Mouse (Mus musculus) kidney, embryonic 16.5 days (tissue): ENCODE results near the gene Gm37240. TPM values are rescaled to one million over a fixed set of nuclear protein-coding genes. Genes with fewer than 3 reads are reported as not detected.

Experiments used
- ATAC-seq: fragments of 200-750 bp; cut with Nextera tagmentation; 2 replicates; pipeline ENCODE4 v1.8.0; 2017; ENCODE audit warnings: moderate TSS enrichment; ENCODE audit not compliant: low FRiP score, low TSS enrichment
- H3K27ac ChIP-seq: fragments of 300-500 bp; sonication (generic); 2 replicates; pipeline ENCODE4 v1.5.1; 2014; ENCODE audit warnings: low read length
- H3K27me3 ChIP-seq: fragments of 300-500 bp; sonication (generic); 2 replicates; pipeline ENCODE4 v1.6.1; 2014; ENCODE audit warnings: low read length, control low read depth, mixed read lengths; ENCODE audit not compliant: insufficient read depth
- H3K36me3 ChIP-seq: fragments of 300-500 bp; sonication (generic); 2 replicates; pipeline ENCODE4 v1.6.1; 2014; ENCODE audit warnings: low read length, control low read depth, mixed read lengths; ENCODE audit not compliant: insufficient read depth
- H3K4me1 ChIP-seq: fragments of 300-500 bp; sonication (generic); 2 replicates; pipeline ENCODE4 v1.6.1; 2014; ENCODE audit warnings: low read length, control low read depth, mixed read lengths; ENCODE audit not compliant: insufficient read depth
- H3K4me2 ChIP-seq: fragments of 300-500 bp; sonication (generic); replicated peaks from 2 replicates; pipeline ENCODE4 v1.6.1; 2014; ENCODE audit warnings: low read depth, low read length
- H3K4me3 ChIP-seq: fragments of 300-500 bp; sonication (generic); 2 replicates; pipeline ENCODE4 v1.5.1; 2014; ENCODE audit warnings: mild to moderate bottlenecking, low read length
- H3K9ac ChIP-seq: fragments of 300-500 bp; sonication (generic); replicated peaks from 2 replicates; pipeline ENCODE4 v1.6.1; 2014; ENCODE audit warnings: low read length
- H3K9me3 ChIP-seq: fragments of 300-500 bp; sonication (generic); 2 replicates; pipeline ENCODE4 v1.6.1; 2016; ENCODE audit warnings: low read length, control low read depth
- WGBS: fragments of 180-500 bp; shearing (Covaris S2); extraction: QIAGEN DNeasy Blood & Tissue Kit; methylation state at CpG from one replicate; pipeline ENCODE4 v1.1.7; 2014; 5-methylcytosine and 5-hydroxymethylcytosine counted together
- polyA plus RNA-seq: library from polyadenylated mRNA; unstranded; fragments of >200 nt; fragmentation: Nextera tagmentation; extraction: Ambion mirVana; gene quantifications from 2 replicates; pipeline ENCODE4 v1.2.1, GENCODE M21; 2015

Gene Gm37240
- polyA plus RNA-seq, 1 experiment from 2014 or later: 8.7 TPM

DNA sequence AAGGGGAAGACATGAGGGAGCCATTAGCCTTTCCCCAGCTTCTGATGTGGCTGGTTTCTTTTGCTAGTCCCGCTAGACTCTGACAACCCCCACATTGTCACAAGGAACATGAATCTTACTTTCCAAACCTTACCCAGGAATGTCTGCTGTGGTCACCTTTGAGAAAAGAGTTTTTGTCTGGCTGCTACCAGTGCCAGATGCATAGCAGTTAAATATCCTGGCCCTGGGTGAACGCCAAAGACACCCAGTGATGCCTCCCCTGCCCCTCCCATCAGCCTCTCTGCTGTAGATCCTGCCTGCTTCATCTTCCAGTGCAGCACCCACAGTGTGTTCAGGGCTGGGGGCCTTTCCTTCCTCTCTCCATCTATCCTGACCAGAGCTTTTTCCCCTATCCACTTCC lies 1197.7 kb downstream of the Gm37240 start:
- no peaks in the 10 kb centered on the region for H3K9me3 ChIP-seq
- H3K36me3 ChIP-seq: no peaks in the 10 kb centered on the region
- H3K27ac ChIP-seq: no peak overlapping the region
- H3K4me2 ChIP-seq: no peak overlapping the region
- ATAC-seq: no peak
- H3K27me3 ChIP-seq: no peaks in the 10 kb centered on the region
- 69% methylated on average over 2 of the region's 2 CpGs for WGBS
- no peak overlapping the region for H3K4me3 ChIP-seq
- no peaks in the 10 kb centered on the region for H3K4me1 ChIP-seq
- no peak overlapping the region for H3K9ac ChIP-seq

DNA sequence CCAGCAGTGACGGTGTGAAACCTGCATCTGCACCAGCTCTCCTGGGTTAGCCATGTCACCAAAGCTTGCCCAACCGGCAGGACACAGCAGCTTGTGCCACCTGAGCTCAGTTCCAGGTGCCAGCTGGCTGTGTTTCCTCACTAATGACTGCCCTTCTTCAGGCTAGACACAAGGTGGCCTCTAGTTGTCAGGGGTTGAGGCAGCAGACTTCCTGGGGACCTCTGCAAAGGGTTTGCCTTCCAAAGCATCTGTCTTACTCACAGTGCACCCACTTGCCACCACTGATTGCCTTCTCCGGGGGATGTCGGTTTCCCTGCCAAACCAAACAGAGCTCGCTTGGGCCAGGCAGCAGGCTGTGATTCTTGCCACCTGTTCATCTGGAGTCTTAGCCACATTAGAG lies 1199.1 kb downstream of the Gm37240 start:
- Histone ChIP-seq H3K36me3 (no peaks in the 10 kb centered on the region), H3K27me3 (no peaks in the 10 kb centered on the region), H3K9me3 (no peaks in the 10 kb centered on the region), H3K4me2 (no peak overlapping the region), H3K4me3 (no peak overlapping the region), H3K9ac (no peak overlapping the region), H3K4me1 (no peaks in the 10 kb centered on the region), H3K27ac (no peak overlapping the region)
- 54% methylated on average over 5 of the region's 5 CpGs for WGBS
- ATAC-seq: no peak

DNA sequence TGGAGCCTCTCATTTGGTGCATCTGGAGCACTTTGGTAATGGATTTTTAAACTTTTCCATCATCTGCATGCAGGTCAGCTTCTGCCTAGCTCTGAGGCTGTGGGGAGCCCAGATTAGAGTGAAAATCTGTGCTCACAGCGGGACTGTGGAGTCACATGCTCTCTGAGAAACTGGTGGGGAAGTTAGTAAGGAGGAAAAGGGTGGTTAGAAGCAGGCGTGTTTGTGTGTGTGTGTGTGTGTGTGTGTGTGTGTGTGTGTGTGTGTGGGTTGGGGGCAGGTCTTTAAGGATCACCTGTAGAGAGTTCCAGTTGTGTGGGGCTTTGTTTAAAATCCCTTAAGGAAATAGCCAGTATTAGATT lies 1199.9 kb downstream of the Gm37240 start:
- H3K9me3 ChIP-seq: no peaks in the 10 kb centered on the region
- WGBS: 58% methylated on average over 2 of the region's 2 CpGs

DNA sequence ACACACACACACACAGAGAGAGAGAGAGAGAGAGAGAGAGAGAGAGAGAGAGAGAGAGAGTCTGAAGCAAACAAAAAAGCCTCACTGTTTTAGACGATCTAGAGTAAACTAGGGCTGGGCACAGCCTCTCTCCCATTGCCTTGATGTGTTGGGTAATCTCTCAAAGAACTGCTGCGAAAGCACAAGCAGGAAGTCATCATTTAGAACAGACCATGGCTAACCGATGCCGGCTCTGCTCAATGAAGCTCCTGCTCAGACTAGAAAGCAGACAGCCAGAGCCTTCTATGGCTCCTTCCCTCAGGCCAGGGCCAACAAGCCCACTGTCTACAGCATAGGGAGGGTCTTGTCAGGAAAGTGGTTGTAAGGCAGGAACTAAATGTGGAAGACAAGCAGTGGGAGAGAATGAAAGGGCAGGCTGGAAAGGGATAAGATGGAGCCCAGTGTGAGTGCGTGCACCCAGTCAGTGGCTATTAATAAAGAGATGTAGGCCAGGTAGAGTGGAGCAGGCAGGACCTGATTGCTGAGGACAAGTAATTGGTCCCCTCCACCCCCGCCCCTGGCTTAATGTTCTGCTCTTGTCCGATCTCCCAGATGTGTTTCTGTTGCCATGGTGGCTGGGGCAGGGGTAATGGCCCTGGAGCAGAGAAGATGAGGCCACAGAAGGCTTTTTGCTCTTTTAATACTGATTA lies 1200.4 kb downstream of the Gm37240 start:
- Histone ChIP-seq H3K4me1 (no peaks in the 10 kb centered on the region), H3K36me3 (no peaks in the 10 kb centered on the region), H3K4me2 (no peak overlapping the region), H3K9me3 (no peaks in the 10 kb centered on the region), H3K27me3 (no peaks in the 10 kb centered on the region), H3K9ac (no peak overlapping the region), H3K27ac (no peak overlapping the region), H3K4me3 (no peak overlapping the region)
- no peak for ATAC-seq
- WGBS: 67% methylated on average over 7 of the region's 7 CpGs

More for the DNA sequence above, 1199.9 kb downstream of the Gm37240 start:
- Histone ChIP-seq H3K27ac (no peak overlapping the region), H3K36me3 (no peaks in the 10 kb centered on the region), H3K27me3 (no peaks in the 10 kb centered on the region), H3K4me1 (no peaks in the 10 kb centered on the region), H3K4me2 (no peak overlapping the region), H3K4me3 (no peak overlapping the region), H3K9ac (no peak overlapping the region)
- no peak for ATAC-seq

DNA sequence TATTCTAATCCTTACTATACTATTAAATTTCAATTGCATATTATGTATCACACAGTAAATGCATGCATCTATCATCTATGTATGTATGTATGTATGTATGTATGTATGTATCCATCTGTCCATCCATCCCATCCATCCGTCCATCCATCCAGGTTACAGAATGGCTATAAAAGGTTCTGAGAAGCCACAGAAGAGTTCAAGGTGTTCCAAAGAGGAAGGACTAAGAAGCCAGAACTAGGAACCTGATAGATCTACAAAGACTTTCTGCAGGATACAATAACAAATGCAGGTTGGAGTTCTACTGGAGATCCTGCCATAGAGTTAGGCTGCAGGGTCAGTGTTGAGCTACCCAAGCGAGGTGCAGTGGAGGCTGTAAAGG lies 1201.0 kb downstream of the Gm37240 start:
- Histone ChIP-seq H3K27me3 (no peaks in the 10 kb centered on the region), H3K27ac (no peak overlapping the region), H3K36me3 (no peaks in the 10 kb centered on the region), H3K9ac (no peak overlapping the region), H3K4me3 (no peak overlapping the region), H3K9me3 (no peaks in the 10 kb centered on the region), H3K4me1 (no peaks in the 10 kb centered on the region), H3K4me2 (no peak overlapping the region)
- 92% methylated on average over 2 of the region's 2 CpGs for WGBS
- ATAC-seq: no peak

DNA sequence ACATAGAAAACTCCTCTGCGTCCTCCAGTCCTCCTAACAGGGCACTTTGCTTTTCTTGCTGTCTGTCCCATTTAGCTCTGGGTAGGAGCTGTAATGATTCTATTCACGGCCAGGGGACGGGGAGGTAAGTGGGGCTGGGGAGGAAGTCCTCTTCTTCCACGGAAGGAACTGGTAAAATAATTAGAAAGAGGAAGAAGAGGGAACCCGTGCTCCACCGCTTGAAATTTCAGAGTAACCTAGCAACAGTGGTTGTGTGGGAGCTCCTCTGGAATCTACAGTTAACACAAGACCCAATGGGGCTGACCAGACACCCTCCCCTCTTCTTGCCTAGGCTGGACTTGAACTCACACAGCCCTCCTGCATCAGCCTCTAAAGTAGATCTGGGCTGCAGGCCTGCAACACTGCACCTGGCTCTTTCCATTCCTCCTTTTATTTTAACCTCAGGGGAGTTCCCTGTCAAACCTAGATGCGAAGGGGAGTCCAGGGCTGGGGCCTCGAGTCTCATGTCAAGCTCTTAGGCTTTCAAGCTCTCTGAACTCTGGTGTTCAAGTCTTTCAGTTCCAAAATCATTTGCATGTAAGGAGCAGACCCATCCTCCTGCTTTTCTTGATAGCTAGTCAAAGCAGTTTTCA lies 1201.5 kb downstream of the Gm37240 start:
- no peak overlapping the region for H3K9ac ChIP-seq
- WGBS: 79% methylated on average over 8 of the region's 8 CpGs
- H3K4me1 ChIP-seq: no peaks in the 10 kb centered on the region
- ATAC-seq: no peak
- no peak overlapping the region for H3K4me3 ChIP-seq
- H3K9me3 ChIP-seq: no peaks in the 10 kb centered on the region
- H3K4me2 ChIP-seq: no peak overlapping the region
- H3K36me3 ChIP-seq: no peaks in the 10 kb centered on the region
- no peaks in the 10 kb centered on the region for H3K27me3 ChIP-seq
- H3K27ac ChIP-seq: no peak overlapping the region

DNA sequence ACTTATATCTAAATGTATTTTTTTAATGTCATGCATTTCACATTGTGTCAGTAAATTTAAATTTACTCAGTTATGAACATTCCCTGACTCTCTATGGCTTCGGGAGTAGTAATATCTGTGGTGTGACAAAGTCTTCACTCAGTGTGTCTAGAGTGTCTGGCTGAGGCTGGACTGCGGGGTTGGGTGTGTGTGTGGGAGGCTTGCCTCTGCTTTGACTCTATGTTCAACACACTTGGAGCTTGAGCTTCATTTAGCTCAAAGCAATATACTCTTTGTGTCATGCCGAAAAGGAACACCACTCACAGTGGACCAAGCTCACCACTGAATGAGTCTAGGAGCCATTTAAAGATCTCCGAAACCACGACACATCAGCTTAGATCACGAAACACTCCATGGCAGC lies 1203.5 kb downstream of the Gm37240 start:
- WGBS: 88% methylated on average over 6 of the region's 6 CpGs
- no peak overlapping the region for H3K4me3 ChIP-seq
- no peaks in the 10 kb centered on the region for H3K9me3 ChIP-seq
- no peaks in the 10 kb centered on the region for H3K36me3 ChIP-seq
- no peak for ATAC-seq
- H3K4me1 ChIP-seq: no peaks in the 10 kb centered on the region
- H3K4me2 ChIP-seq: no peak overlapping the region
- H3K27me3 ChIP-seq: no peaks in the 10 kb centered on the region
- H3K27ac ChIP-seq: no peak overlapping the region
- no peak overlapping the region for H3K9ac ChIP-seq

DNA sequence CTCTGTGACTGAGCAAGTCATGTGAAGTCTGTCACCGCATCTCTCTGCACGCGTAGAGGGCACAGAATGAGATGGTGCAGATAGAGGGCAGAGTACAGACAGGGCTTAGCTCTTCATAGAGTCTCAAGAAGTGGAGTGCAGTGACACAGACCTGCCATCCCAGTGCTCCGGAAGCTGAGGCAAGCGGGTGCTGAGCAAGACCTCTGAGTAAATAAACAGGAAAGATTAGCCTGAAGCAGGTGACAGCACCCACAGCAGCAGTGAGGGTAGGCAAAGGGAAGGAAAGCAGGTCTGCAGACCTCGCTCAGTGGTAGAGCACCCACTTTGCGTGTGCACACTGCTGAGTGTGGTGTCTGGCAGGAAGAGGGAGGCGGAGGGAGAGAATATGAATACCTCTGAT lies 1205.6 kb downstream of the Gm37240 start:
- Histone ChIP-seq H3K4me1 (no peaks in the 10 kb centered on the region), H3K4me2 (no peak overlapping the region), H3K27ac (no peak overlapping the region), H3K36me3 (no peaks in the 10 kb centered on the region), H3K9ac (no peak overlapping the region), H3K27me3 (no peaks in the 10 kb centered on the region), H3K9me3 (no peaks in the 10 kb centered on the region), H3K4me3 (no peak overlapping the region)
- 77% methylated on average over 8 of the region's 8 CpGs for WGBS
- no peak for ATAC-seq

DNA sequence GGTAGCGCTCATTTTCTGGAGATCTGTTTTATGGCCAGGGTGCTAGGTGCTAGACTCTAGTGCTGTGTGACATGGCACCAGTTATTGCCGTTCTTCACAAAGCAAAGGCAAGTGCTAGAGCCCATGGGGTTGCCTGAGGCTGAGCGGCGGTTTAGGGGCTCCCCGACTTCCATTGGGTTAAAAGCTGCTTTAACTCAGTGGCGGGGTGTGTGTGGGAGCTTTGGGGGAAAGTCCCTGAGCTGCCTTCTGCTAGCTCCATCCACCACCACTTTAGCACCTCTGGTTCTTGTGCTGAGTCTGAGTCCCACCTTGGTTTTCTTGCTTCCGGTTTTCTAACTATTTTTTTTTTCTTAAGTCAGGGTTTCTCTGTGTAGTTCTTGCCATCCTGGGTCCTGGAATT lies 1207.3 kb downstream of the Gm37240 start:
- no peaks in the 10 kb centered on the region for H3K4me1 ChIP-seq
- H3K36me3 ChIP-seq: no peaks in the 10 kb centered on the region
- no peak overlapping the region for H3K27ac ChIP-seq
- no peak for ATAC-seq
- H3K9me3 ChIP-seq: no peaks in the 10 kb centered on the region
- no peak overlapping the region for H3K4me3 ChIP-seq
- no peak overlapping the region for H3K9ac ChIP-seq
- WGBS: 89% methylated on average over 7 of the region's 7 CpGs
- no peak overlapping the region for H3K4me2 ChIP-seq
- no peaks in the 10 kb centered on the region for H3K27me3 ChIP-seq

DNA sequence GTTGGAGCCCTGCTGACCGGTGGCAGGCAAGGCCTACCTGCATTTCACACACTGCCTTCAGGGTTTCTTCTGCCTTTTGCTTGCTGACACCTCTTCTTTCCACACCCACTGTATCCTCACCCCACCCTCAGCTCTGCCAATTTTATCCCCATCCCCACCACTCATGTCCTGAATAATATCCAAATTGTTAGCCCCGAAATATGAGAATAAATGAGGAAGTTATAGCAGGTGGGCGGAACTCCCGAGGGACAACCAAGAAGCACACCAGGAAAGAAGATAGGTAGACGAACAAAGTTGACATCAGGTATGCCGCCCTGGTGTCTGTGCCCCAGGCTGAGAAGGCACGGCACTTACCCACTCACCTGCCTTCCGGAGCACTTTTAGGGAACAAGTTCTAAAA lies 1207.8 kb downstream of the Gm37240 start:
- H3K9ac ChIP-seq: no peak overlapping the region
- no peaks in the 10 kb centered on the region for H3K4me1 ChIP-seq
- H3K36me3 ChIP-seq: no peaks in the 10 kb centered on the region
- H3K27ac ChIP-seq: no peak overlapping the region
- H3K4me3 ChIP-seq: no peak overlapping the region
- H3K9me3 ChIP-seq: no peaks in the 10 kb centered on the region
- no peak for ATAC-seq
- no peak overlapping the region for H3K4me2 ChIP-seq
- 90% methylated on average over 8 of the region's 8 CpGs for WGBS
- no peaks in the 10 kb centered on the region for H3K27me3 ChIP-seq
